Mouse (Mus musculus) liver, postnatal 0 days (tissue): ENCODE results near the gene Sufu.

ENCODE experiments used
- CTCF ChIP-seq: sonication (generic); IDR thresholded peaks from 2 replicates; pipeline ENCODE4 v1.5.1; 2016; ENCODE audit warnings: antibody characterized with exemption, low read depth
- EP300 ChIP-seq: IDR thresholded peaks from 2 replicates; pipeline ENCODE4 v1.6.1; 2016; ENCODE audit warnings: antibody characterized with exemption, low read depth, mild to moderate bottlenecking

DNA sequence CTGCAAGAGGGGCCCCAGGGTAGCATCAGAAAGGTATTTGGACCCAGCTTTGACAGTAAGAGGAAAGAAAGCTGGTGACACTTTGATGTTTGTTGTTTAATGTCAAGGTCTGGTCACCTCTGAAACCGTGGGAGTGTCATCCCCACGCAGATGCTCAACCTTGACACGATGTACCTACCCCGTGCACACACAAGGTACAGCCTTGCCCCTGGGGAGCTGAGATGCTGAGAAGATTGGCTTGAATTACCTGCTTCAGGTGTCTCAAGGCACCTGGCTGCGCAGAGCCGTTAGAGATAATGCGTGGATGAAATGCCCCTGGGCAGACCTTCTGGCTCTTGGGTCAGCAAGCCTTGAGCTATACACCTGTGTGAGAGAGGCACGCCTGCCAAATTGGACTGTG is 17.8 kb downstream of the Sufu start:
- TF ChIP-seq CTCF (no peak), EP300 (no peak)
